Comparison of ENCODE assay signal across 8 mouse cellular contexts in genomic region chr6:98632278-98633063, GRCm38 (mm10).
DNase-seq lines count a peak whose midpoint lies in the region; ATAC-seq and TF ChIP-seq lines count a peak whose summit lies in the region.

No protein-coding gene starts in this region.

- peak overlapping the region; percentile 18; the same call in 1 of the 2 replicates for H3K4me2 ChIP-seq in lung, embryonic 16.5 days (ENCODE audit: low read depth, low read length)
- H3K4me2 ChIP-seq in myocyte (ENCODE audit: low read depth), result peak overlapping the region; percentile 63

- TF ChIP-seq POLR2A in lung, adult 2 months (IDR thresholded peaks at IDR 0.05; ENCODE audit: borderline replicate concordance, extremely low read depth, low read depth, low read length), result no peak
- TF ChIP-seq POLR2A in embryonic fibroblast, embryonic 13.5 days (IDR thresholded peaks at IDR 0.05; ENCODE audit: low read depth, low read length), result no peak
- no peak for TF ChIP-seq POLR2A in myocyte (IDR thresholded peaks at IDR 0.05; ENCODE audit: insufficient read length, low read depth)

- no peak overlapping the region for H3K9ac ChIP-seq in lung, embryonic 16.5 days (ENCODE audit: low read length)

- H3K36me3 ChIP-seq in lung, embryonic 16.5 days (ENCODE audit: control insufficient read depth, insufficient read depth, low read length), result no peaks in the 10 kb centered on the region
- H3K36me3 ChIP-seq in myocyte (ENCODE audit: control insufficient read depth, insufficient read depth), result no peaks in the 10 kb centered on the region

- no peaks in the 10 kb centered on the region for H3K79me2 ChIP-seq in myocyte (ENCODE audit: control insufficient read depth, insufficient read depth)

- H3ac ChIP-seq in myocyte (ENCODE audit: control insufficient read depth, insufficient read length), result no peak overlapping the region

- no peak for ATAC-seq in lung, embryonic 16.5 days (ENCODE audit: low read depth)

- no peak for DNase-seq in lung, adult 2 months
- DNase-seq in layer of hippocampus, adult 8-10 months (ENCODE audit: low spot score in 2 of 2), result peak; percentile 33 to 38
- DNase-seq in adrenal gland, adult 8-10 months, result no peak
- DNase-seq in spleen, adult 12 weeks (ENCODE audit: low spot score), result no peak
- no peak for DNase-seq in spleen, postnatal 10 days (ENCODE audit: low spot score in 2 of 2)

- no peaks in the 10 kb centered on the region for H3K9me3 ChIP-seq in lung, embryonic 16.5 days (ENCODE audit: control insufficient read depth, low read length)

- no peak overlapping the region for H3K4me3 ChIP-seq in lung, embryonic 16.5 days (ENCODE audit: low read length)
- no peak overlapping the region for H3K4me3 ChIP-seq in lung, adult 2 months (replicated peaks; ENCODE audit: extremely low read depth, low read depth, low read length)
- no peak overlapping the region for H3K4me3 ChIP-seq in embryonic fibroblast, embryonic 13.5 days (ENCODE audit: insufficient read depth, low read length)
- H3K4me3 ChIP-seq in myocyte, result peak overlapping the region; percentile 15

- no peak overlapping the region for H3K27ac ChIP-seq in lung, embryonic 16.5 days (ENCODE audit: low read length)
- H3K27ac ChIP-seq in embryonic fibroblast, embryonic 13.5 days (ENCODE audit: insufficient read depth, low read length), result peak overlapping the region; percentile 12; the same call in 1 of the 2 replicates

- H3K4me1 ChIP-seq in lung, embryonic 16.5 days (replicated peaks; ENCODE audit: control insufficient read depth, insufficient read depth, low read length), result no peaks in the 10 kb centered on the region
- peaks cover 2% of the 10 kb centered on the region; the same call in 1 of the 2 replicates for H3K4me1 ChIP-seq in lung, adult 2 months (ENCODE audit: control insufficient read depth, insufficient read depth, low read length)
- peaks cover 7% of the 10 kb centered on the region for H3K4me1 ChIP-seq in embryonic fibroblast, embryonic 13.5 days (ENCODE audit: control insufficient read depth, insufficient read depth, low read length)

- H3K27me3 ChIP-seq in lung, embryonic 16.5 days (ENCODE audit: control insufficient read depth, insufficient read depth, low read depth, low read length), result no peaks in the 10 kb centered on the region
- H3K27me3 ChIP-seq in myocyte (ENCODE audit: control insufficient read depth, insufficient read depth, insufficient read length), result no peaks in the 10 kb centered on the region

- no peak for TF ChIP-seq CTCF in lung, adult 2 months (IDR thresholded peaks at IDR 0.05; ENCODE audit: insufficient read depth, low read length)
- no peak for TF ChIP-seq CTCF in embryonic fibroblast, embryonic 13.5 days (IDR thresholded peaks at IDR 0.05; ENCODE audit: borderline replicate concordance, insufficient read depth, low read length)

- WGBS in lung, embryonic 16.5 days, result 32% methylated on average over 17 of the region's 18 CpGs
- 28% methylated on average over 18 of the region's 18 CpGs for WGBS in lung, adult 2 months

TF ChIP-seq in myocyte, 11 proteins besides CTCF, POLR2A, EP300 and RAD21:
- TF ChIP-seq MAX (IDR thresholded peaks at IDR 0.05; ENCODE audit: low read depth) (no peak), CEBPB (IDR thresholded peaks at IDR 0.05; ENCODE audit: insufficient read depth, poor library complexity, severe bottlenecking) (0 out of 2 replicates have a peak, but pooled peaks have one; percentile 23), E2F4 (IDR thresholded peaks at IDR 0.05; ENCODE audit: insufficient read depth) (no peak), MYOG (IDR thresholded peaks at IDR 0.05; ENCODE audit: control insufficient read depth in 1 of 3, insufficient read depth in 1 of 3, insufficient read length in 2 of 3, low read depth in 2 of 3) (peak in 1 of 3 experiments; percentile 36), MYOD1 (IDR thresholded peaks at IDR 0.05; ENCODE audit: control insufficient read depth in 1 of 3, insufficient read length in 2 of 3, low read depth in 2 of 3) (peak; percentile 69 to 82 (median 73)), TCF3 (IDR thresholded peaks at IDR 0.05; ENCODE audit: insufficient read length, low read depth) (no peak), USF1 (IDR thresholded peaks at IDR 0.05; ENCODE audit: low read depth) (no peak), SRF (IDR thresholded peaks at IDR 0.05; ENCODE audit: control insufficient read depth, insufficient read length, low read depth) (no peak), REST (IDR thresholded peaks at IDR 0.05; ENCODE audit: insufficient read depth, insufficient read length) (no peak), POLR2AphosphoS2 (IDR thresholded peaks at IDR 0.05; ENCODE audit: insufficient read length, low read depth) (no peak), TCF12 (IDR thresholded peaks at IDR 0.05; ENCODE audit: insufficient read depth, poor library complexity, severe bottlenecking) (no peak)

Comparison
In these comparisons a context has a peak if more than half of its experiments do, and no peak if none do; other contexts are left out.
1. DNase-seq: peak in layer of hippocampus, adult 8-10 months (2 of 2); none in lung, adult 2 months (single experiment), adrenal gland, adult 8-10 months (single experiment), spleen, adult 12 weeks (single experiment) and spleen, postnatal 10 days (0 of 2).